Mouse (Mus musculus) adrenal gland, postnatal 25 days (tissue): ENCODE measurements at regions not wholly inside any gene's neighbourhood (a gene's known extent, or its start where the extent isn't known, plus 50 kb on each side); places are given as distances from the start of the nearest gene placed in this dataset.
"Not testable (repeated sequence)": the region's sequence is repeated elsewhere in the genome, so short reads cannot be mapped to it uniquely, and the experiment has no call there.

Experiments
- DNase-seq: peaks from one replicate; pipeline ENCODE4 v3.0.0; 2021; ENCODE audit warnings: mixed read lengths

- DNase-seq: peak; percentile 42
Measured at GRCm38 (mm10) chr15:89730320-89730719, 111.3 kb downstream of the Syt10 start.

- no peak for DNase-seq
Measured at GRCm38 (mm10) chr15:89724356-89724755, 117.3 kb downstream of the Syt10 start.

GRCm38 (mm10) chr15:89697221-89697620 is 105.5 kb upstream of the Rabl2 start:
- DNase-seq: no peak

- DNase-seq: no peak
Measured at GRCm38 (mm10) chr15:89676366-89676765, 84.6 kb upstream of the Rabl2 start.

- not testable (repeated sequence) for DNase-seq
Measured at GRCm38 (mm10) chr15:89656558-89656957, 64.8 kb upstream of the Rabl2 start.
